Mouse (Mus musculus) gastrocnemius, adult 8-10 months (tissue): Measurements from ENCODE around the gene Gata1. TPM values are rescaled to one million over a fixed set of nuclear protein-coding genes. Genes with fewer than 3 reads are reported as not detected.
"Not testable (repeated sequence)": the region's sequence is repeated elsewhere in the genome, so short reads cannot be mapped to it uniquely, and the experiment has no call there.

ENCODE experiments used
- DNase-seq, 2 experiments: peaks; one replicate each; pipeline ENCODE4 v3.0.0; 2022; ENCODE audit warnings: low spot score in 2 of 2
- total RNA-seq, 4 experiments: library from RNA; stranded (reverse); gene quantifications; 2 replicates each; pipeline ENCODE4 v1.2.4; 2022

The Gata1 gene
- total RNA-seq, 4 experiments from 2014 or later = 0.13 TPM; not detected in 3

GRCm38 (mm10) chrX:7966161-7966560, 11.7 kb downstream of the Gata1 start:
- no peak for DNase-seq

GRCm38 (mm10) chrX:7963829-7964626, 13.8 kb downstream of the Gata1 start:
- DNase-seq = no peak

- no peak for DNase-seq
Measured at GRCm38 (mm10) chrX:7958868-7959267, 19.0 kb downstream of the Gata1 start.

GRCm38 (mm10) chrX:7950091-7950490, 27.8 kb downstream of the Gata1 start:
- DNase-seq = no peak

GRCm38 (mm10) chrX:7947900-7948492, 29.9 kb downstream of the Gata1 start:
- peak; percentile 89 to 93 for DNase-seq

GRCm38 (mm10) chrX:7947108-7947899, 30.6 kb downstream of the Gata1 start, which contains the start of gene Hdac6:
Gene Hdac6, minus strand, starts transcription at chrX:7947889.
- DNase-seq = no peak

GRCm38 (mm10) chrX:7945618-7946017, 32.3 kb downstream of the Gata1 start:
- no peak for DNase-seq

- no peak for DNase-seq
Measured at GRCm38 (mm10) chrX:7937667-7938066, 40.2 kb downstream of the Gata1 start.

GRCm38 (mm10) chrX:7936874-7937273, 41.0 kb downstream of the Gata1 start:
- no peak for DNase-seq

- DNase-seq = no peak
Measured at GRCm38 (mm10) chrX:7928270-7928790, 49.5 kb downstream of the Gata1 start, which contains the start of gene Eras. Gene Eras, minus strand, starts transcription at chrX:7928607.

GRCm38 (mm10) chrX:7927116-7927515, 50.8 kb downstream of the Gata1 start:
- no peak for DNase-seq

- DNase-seq = no peak
Measured at GRCm38 (mm10) chrX:7926266-7926665, 51.6 kb downstream of the Gata1 start.

GRCm38 (mm10) chrX:7922032-7922431, 55.8 kb downstream of the Gata1 start:
- no peak for DNase-seq

- no peak for DNase-seq
Measured at GRCm38 (mm10) chrX:7919601-7920383, 58.1 kb downstream of the Gata1 start, which contains the start of gene Pcsk1n. Gene Pcsk1n, plus strand, starts transcription at chrX:7919822.

- DNase-seq = not testable (repeated sequence)
Measured at GRCm38 (mm10) chrX:7917960-7918359, 59.9 kb downstream of the Gata1 start.

- not testable (repeated sequence) for DNase-seq
Measured at GRCm38 (mm10) chrX:7915669-7916068, 62.2 kb downstream of the Gata1 start.

GRCm38 (mm10) chrX:7910473-7910872, 67.4 kb downstream of the Gata1 start:
- DNase-seq = no peak
